Mouse (Mus musculus) stomach, postnatal 0 days (tissue): ENCODE results near the gene Slc47a2. TPM values are rescaled to one million over a fixed set of nuclear protein-coding genes. Genes with fewer than 3 reads are reported as not detected.
A peak's percentile ranks its signal among the peaks of the same experiment; 100 is the strongest.

ENCODE experiments used
- ATAC-seq: fragments of 200-750 bp; cut with Nextera tagmentation; 2 replicates; pipeline ENCODE4 v1.8.0; 2017; ENCODE audit not compliant: low FRiP score, low TSS enrichment
- DNase-seq: peaks from one replicate; pipeline ENCODE4 v3.0.0-alpha.2; 2016; ENCODE audit warnings: low spot score
- H3K27ac ChIP-seq: fragments of 300-500 bp; sonication (generic); replicated peaks from 2 replicates; pipeline ENCODE4 v1.5.1; 2014; ENCODE audit warnings: mild to moderate bottlenecking, control low read depth
- H3K27me3 ChIP-seq: fragments of 300-500 bp; sonication (generic); 2 replicates; pipeline ENCODE4 v1.6.1; 2014; ENCODE audit warnings: low read length; ENCODE audit not compliant: control insufficient read depth, insufficient read depth
- H3K36me3 ChIP-seq: fragments of 300-500 bp; sonication (generic); 2 replicates; pipeline ENCODE4 v1.6.1; 2014; ENCODE audit warnings: low read length, mixed read lengths; ENCODE audit not compliant: control insufficient read depth, insufficient read depth
- H3K4me1 ChIP-seq: fragments of 300-500 bp; sonication (generic); replicated peaks from 2 replicates; pipeline ENCODE4 v1.6.1; 2014; ENCODE audit warnings: antibody characterized with exemption; ENCODE audit not compliant: control insufficient read depth, insufficient read depth
- H3K4me2 ChIP-seq: fragments of 300-500 bp; sonication (generic); replicated peaks from 2 replicates; pipeline ENCODE4 v1.6.1; 2014; ENCODE audit warnings: low read depth, mild to moderate bottlenecking, control low read depth, moderate library complexity
- H3K4me3 ChIP-seq: fragments of 300-500 bp; sonication (generic); 2 replicates; pipeline ENCODE4 v1.5.1; 2014; ENCODE audit warnings: low read depth, low read length, control low read depth
- H3K9ac ChIP-seq: fragments of 300-500 bp; sonication (generic); 2 replicates; pipeline ENCODE4 v1.6.1; 2014; ENCODE audit warnings: mild to moderate bottlenecking, low read length, control low read depth, mixed read lengths
- H3K9me3 ChIP-seq: fragments of 300-500 bp; sonication (generic); 2 replicates; pipeline ENCODE4 v1.6.1; 2016; ENCODE audit warnings: low read length; ENCODE audit not compliant: control insufficient read depth
- CTCF ChIP-seq: IDR thresholded peaks from 2 replicates; pipeline ENCODE4 v1.5.1; 2016; ENCODE audit warnings: antibody characterized with exemption, low read depth, mild to moderate bottlenecking, moderate library complexity
- EP300 ChIP-seq: optimal IDR thresholded peaks from 2 replicates; pipeline ENCODE3; 2016; ENCODE audit warnings: antibody characterized with exemption
- WGBS: fragments of 180-500 bp; shearing (Covaris S2); extraction: QIAGEN DNeasy Blood & Tissue Kit; methylation state at CpG from one replicate; pipeline ENCODE4 v1.1.7; 2014; 5-methylcytosine and 5-hydroxymethylcytosine counted together
- polyA plus RNA-seq: library from polyadenylated mRNA; unstranded; fragments of >200 nt; fragmentation: Nextera tagmentation; extraction: Ambion mirVana; gene quantifications from 2 replicates; pipeline ENCODE4 v1.2.1, GENCODE M21; 2015

The Slc47a2 gene
- polyA plus RNA-seq, 1 experiment from 2014 or later, result 0.29 TPM

DNA sequence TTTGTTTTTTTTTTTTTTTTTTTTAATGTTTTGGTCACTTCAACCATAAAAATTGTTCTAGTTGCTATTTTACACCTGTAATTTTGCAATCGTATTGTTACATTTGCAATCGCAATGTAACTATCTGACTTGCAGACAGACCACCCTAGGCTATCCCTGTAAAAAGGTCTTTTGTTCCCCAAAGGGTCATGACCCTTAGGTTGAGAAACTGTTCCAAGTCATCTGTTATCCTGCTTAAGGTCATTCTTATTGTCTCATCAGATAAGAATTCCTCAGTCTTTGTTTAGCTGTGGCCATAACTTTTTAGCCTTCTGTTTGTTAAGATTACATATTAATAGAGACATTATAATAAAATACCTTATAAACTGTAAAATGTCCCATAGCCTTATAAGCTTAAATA, 49.4 kb downstream of the Slc47a2 start:
- Histone ChIP-seq H3K27ac (no peak overlapping the region), H3K36me3 (no peaks in the 10 kb centered on the region), H3K9me3 (no peaks in the 10 kb centered on the region), H3K4me2 (no peak overlapping the region), H3K4me3 (no peak overlapping the region), H3K9ac (no peak overlapping the region), H3K4me1 (no peaks in the 10 kb centered on the region), H3K27me3 (no peaks in the 10 kb centered on the region)
- 69% methylated on average over 2 of the region's 2 CpGs for WGBS
- TF ChIP-seq CTCF (no peak), EP300 (no peak)
- ATAC-seq (no peak), DNase-seq (no peak)

GRCm38 (mm10) chr11:61284323-61284722, 58.3 kb downstream of the Slc47a2 start:
- ATAC-seq (no peak), DNase-seq (no peak)
- no peaks in the 10 kb centered on the region for H3K36me3 ChIP-seq
- H3K4me1 ChIP-seq, result no peaks in the 10 kb centered on the region
- H3K4me3 ChIP-seq, result no peak overlapping the region
- 66% methylated on average over 6 of the region's 6 CpGs for WGBS
- no peak for TF ChIP-seq EP300
- no peak for TF ChIP-seq CTCF
- H3K27ac ChIP-seq, result no peak overlapping the region
- H3K9ac ChIP-seq, result no peak overlapping the region
- H3K9me3 ChIP-seq, result no peaks in the 10 kb centered on the region
- H3K27me3 ChIP-seq, result no peaks in the 10 kb centered on the region
- H3K4me2 ChIP-seq, result no peak overlapping the region

DNA sequence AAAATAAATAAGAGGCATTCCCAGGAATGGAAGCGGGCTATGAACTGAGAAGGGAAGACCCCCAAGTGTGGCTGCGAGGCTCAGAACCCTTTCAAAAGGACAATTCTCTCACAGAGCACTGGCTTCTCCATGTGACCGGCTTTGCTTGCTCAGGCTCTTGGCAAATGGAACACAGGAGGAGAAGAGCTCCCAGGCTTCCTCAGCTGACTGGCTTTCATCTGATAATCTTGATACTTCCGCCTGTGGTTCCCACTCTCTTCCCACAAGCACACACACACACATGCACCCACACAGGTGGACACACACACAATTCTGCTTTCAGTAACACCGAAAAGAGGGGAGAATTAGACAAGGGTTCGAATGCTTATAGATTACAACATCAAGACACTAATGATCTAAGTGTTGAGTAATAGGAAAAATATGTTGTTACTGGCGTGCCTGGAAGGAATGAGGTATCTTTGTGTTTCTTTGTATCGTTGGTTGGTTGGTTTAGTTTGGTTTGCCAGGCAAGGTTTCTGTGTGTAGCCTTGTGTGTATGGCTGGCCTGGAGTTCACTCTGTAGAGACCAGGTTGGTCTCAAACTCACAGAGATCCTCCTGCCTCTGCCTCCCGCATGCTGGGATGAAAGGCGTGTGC, 59.1 kb downstream of the Slc47a2 start:
- Histone ChIP-seq H3K9me3 (no peaks in the 10 kb centered on the region), H3K36me3 (no peaks in the 10 kb centered on the region), H3K27ac (no peak overlapping the region), H3K4me2 (no peak overlapping the region), H3K4me3 (no peak overlapping the region), H3K27me3 (no peaks in the 10 kb centered on the region), H3K9ac (no peak overlapping the region), H3K4me1 (no peaks in the 10 kb centered on the region)
- WGBS, result 76% methylated on average over 10 of the region's 10 CpGs
- DNase-seq (no peak), ATAC-seq (no peak)
- no peak for TF ChIP-seq EP300
- TF ChIP-seq CTCF, result no peak

DNA sequence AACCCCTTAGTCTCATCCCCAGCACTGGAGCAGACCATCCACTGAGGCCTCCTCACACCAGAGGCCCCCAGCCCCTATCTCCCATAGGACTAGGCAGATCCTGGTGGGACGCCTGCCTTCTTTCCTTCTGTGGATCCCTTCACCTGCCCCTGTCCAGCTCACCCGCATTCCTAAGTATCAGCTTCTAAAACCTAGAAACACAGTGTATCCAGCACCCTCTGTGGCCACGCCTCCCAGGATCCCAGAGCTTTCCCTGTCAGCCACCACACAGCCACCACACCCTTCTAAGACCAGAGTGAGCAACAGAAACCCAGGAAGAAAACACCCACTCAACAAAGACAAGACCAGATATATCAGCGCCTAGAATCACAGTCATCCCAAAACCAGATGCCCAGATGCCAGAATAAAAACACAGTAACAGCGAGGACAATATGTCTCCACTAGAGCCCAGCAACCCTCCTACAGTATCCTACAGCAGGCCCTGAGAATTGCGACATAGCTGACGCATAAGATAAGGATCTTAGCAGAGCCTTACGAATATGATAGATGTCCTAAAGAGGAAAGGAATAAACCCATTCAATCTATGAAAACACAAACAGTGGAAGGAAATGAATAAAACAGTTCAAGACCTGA, 64.1 kb downstream of the Slc47a2 start:
- Histone ChIP-seq H3K4me1 (no peaks in the 10 kb centered on the region), H3K9me3 (no peaks in the 10 kb centered on the region), H3K36me3 (no peaks in the 10 kb centered on the region), H3K4me2 (no peak overlapping the region), H3K27ac (peak overlapping the region; percentile 65), H3K4me3 (no peak overlapping the region), H3K27me3 (no peaks in the 10 kb centered on the region), H3K9ac (no peak overlapping the region)
- 0 out of 2 replicates have a peak, but pooled peaks have one; percentile 40 for ATAC-seq
- TF ChIP-seq CTCF, result no peak
- TF ChIP-seq EP300, result no peak
- WGBS, result 58% methylated on average over 8 of the region's 8 CpGs
- DNase-seq, result no peak

- no peaks in the 10 kb centered on the region for H3K27me3 ChIP-seq
- ATAC-seq, result 0 out of 2 replicates have a peak, but pooled peaks have one; percentile 27
- H3K4me2 ChIP-seq, result no peak overlapping the region
- no peak for TF ChIP-seq CTCF
- H3K4me1 ChIP-seq, result no peaks in the 10 kb centered on the region
- 46% methylated on average over 2 of the region's 2 CpGs for WGBS
- H3K9ac ChIP-seq, result no peak overlapping the region
- H3K9me3 ChIP-seq, result no peaks in the 10 kb centered on the region
- H3K4me3 ChIP-seq, result no peak overlapping the region
- peak overlapping the region; percentile 65 for H3K27ac ChIP-seq
- DNase-seq, result no peak
- no peaks in the 10 kb centered on the region for H3K36me3 ChIP-seq
These were observed 64.7 kb downstream of the Slc47a2 start for GRCm38 (mm10) chr11:61277937-61278336.

GRCm38 (mm10) chr11:61276482-61276881, 66.2 kb downstream of the Slc47a2 start:
- WGBS, result 62% methylated on average over 3 of the region's 3 CpGs
- DNase-seq (no peak), ATAC-seq (no peak)
- H3K9ac ChIP-seq, result no peak overlapping the region
- no peaks in the 10 kb centered on the region for H3K9me3 ChIP-seq
- H3K4me2 ChIP-seq, result no peak overlapping the region
- no peaks in the 10 kb centered on the region for H3K36me3 ChIP-seq
- H3K27ac ChIP-seq, result no peak overlapping the region
- no peaks in the 10 kb centered on the region for H3K4me1 ChIP-seq
- no peak for TF ChIP-seq CTCF
- no peak for TF ChIP-seq EP300
- H3K27me3 ChIP-seq, result no peaks in the 10 kb centered on the region
- no peak overlapping the region for H3K4me3 ChIP-seq
